Mouse (Mus musculus) ES-E14 (cell line): ENCODE measurements around the gene Taldo1.
A peak's percentile ranks its signal among the peaks of the same experiment; 100 is the strongest.

Experiments used
- CHD2 ChIP-seq: IDR thresholded peaks from 2 replicates; pipeline ENCODE4 v1.6.1; 2014; ENCODE audit warnings: mild to moderate bottlenecking, low read depth, low read length, inconsistent platforms
- HCFC1 ChIP-seq: IDR thresholded peaks from 2 replicates; pipeline ENCODE4 v1.6.1; 2012; ENCODE audit warnings: low read length, inconsistent platforms, borderline replicate concordance; ENCODE audit not compliant: insufficient read depth
- ZNF384 ChIP-seq: IDR thresholded peaks from 2 replicates; pipeline ENCODE4 v1.6.1; 2012; ENCODE audit warnings: low read depth, low read length, inconsistent platforms

- TF ChIP-seq CHD2 (no peak), ZNF384 (no peak), HCFC1 (peak; percentile 52; the same call in 1 of the 2 replicates)
Measured at GRCm38 (mm10) chr7:141429310-141429709, 37.3 kb downstream of the Taldo1 start, which contains the start of gene Cend1.
